Mouse (Mus musculus): Measurements from ENCODE around the gene Rftn1.

DNA sequence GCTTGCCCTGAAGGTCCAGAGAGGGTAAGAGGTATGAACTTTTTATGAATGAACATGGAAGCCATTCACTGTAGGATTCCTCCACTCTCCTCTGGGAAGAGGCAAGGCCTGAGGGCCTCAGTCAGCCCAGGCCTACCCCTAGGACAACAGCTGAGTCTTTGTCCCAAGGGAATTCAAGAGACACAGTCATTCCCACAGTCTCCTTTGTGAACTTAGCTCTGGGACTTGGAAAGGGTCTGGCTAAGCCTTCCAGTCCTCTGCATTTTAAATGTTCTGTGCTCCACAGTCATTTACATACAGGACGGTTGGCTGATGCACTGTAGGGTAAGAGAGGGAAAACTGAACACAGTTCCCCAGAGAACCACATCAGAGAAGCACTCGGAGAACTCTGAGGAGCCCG lies 107.5 kb downstream of the Rftn1 start:
- TF ChIP-seq CTCF (IDR thresholded peaks at IDR 0.05) (no peak), POLR2A (IDR thresholded peaks at IDR 0.05; ENCODE audit: insufficient read depth, low read depth, low read length) (0 out of 2 replicates have a peak, but pooled peaks have one; percentile 25), EP300 (IDR thresholded peaks at IDR 0.05; ENCODE audit: insufficient read depth, low read depth, low read length) (no peak)
